Mouse (Mus musculus): Measurements from ENCODE around the gene Prok1.

DNA sequence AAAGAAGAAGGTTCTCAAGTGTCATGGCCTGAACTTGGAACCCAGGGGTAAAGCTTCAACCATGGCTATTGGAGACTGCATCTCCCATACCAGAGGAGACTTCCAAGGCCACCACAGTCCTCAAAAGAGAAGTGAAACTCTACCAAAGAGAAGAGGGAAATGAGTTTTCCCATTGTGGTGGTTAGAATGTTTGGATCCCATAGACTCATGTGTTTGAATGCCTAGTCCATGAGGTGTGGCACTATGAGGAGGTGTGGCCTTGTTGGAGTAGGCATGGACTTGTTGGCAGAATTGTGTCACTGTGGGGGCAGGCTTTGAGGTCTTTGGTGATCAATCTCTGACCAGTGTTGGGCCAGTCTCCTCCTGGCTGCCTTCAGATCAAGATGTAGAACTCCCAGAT is 34.3 kb downstream of the Prok1 start:
- no peak for TF ChIP-seq GATA1 (IDR thresholded peaks at IDR 0.05; ENCODE audit: borderline replicate concordance, low read length)
- no peak for TF ChIP-seq FLI1 (IDR thresholded peaks at IDR 0.05; ENCODE audit: low read length)

Measured in megakaryocyte, embryonic 14.5 days (primary cell).